Mouse (Mus musculus): ENCODE measurements around the gene Tmigd3. TPM values are rescaled to one million over a fixed set of nuclear protein-coding genes. Genes with fewer than 3 reads are reported as not detected.

Tmigd3 gene
- polyA plus RNA-seq, 1 experiment from 2014 or later, result not detected

DNA sequence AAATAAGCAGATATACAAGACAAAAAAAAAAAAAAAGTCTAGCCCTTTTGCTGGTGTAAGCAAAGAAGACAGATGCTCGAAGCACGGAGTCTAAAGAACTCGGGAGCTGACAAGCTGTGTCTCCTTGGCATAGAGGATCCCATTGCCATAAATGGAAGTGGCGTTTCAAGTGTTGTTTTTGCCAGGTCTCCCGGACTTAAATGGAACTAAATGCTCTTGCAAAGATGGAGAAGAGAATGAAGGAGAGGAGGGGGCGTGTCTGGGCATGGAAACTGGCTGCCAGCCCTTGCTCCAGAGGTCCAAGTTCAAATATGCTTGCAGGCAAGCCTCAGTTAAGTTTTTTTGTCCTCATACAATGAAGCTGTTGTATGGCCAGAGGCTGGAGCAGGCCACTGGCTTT, 1.3 kb downstream of the Tmigd3 start:
- H3K4me1 ChIP-seq (replicated peaks; ENCODE audit: control insufficient read depth, insufficient read depth, low read length), result peaks cover 9% of the 10 kb centered on the region

DNA sequence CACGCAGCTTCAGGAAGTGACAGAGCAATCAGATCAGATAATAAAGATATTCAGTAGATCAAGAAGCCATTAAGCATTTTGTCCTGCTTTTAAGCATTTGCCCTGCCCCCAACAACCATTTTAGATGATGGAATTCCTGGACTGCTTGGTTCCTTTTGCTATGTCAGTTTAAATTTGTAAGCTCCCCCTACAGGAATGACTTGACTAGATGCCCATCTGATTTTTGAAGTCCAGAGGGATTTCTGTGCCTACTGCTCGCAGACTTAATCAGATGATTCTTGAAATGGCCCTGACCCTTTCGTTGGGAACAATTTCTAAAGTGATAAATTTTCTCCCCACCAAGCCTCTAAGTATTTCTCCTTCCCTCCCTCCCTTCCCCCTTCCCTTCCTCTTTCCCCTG, 1.9 kb downstream of the Tmigd3 start:
- H3K9ac ChIP-seq (replicated peaks; ENCODE audit: low read depth, low read length), result no peak overlapping the region
- H3K27me3 ChIP-seq (replicated peaks; ENCODE audit: control insufficient read depth, insufficient read depth, low read length), result no peaks in the 10 kb centered on the region
- 67% methylated on average over 3 of the region's 3 CpGs for WGBS
- no peak overlapping the region for H3K4me2 ChIP-seq (ENCODE audit: low read length)
- H3K4me3 ChIP-seq (replicated peaks; ENCODE audit: low read length), result no peak overlapping the region
- H3K36me3 ChIP-seq (ENCODE audit: control insufficient read depth, insufficient read depth), result no peaks in the 10 kb centered on the region
- peak overlapping the region; percentile 33; the same call in 1 of the 2 replicates for H3K27ac ChIP-seq (ENCODE audit: low read length)
- no peaks in the 10 kb centered on the region for H3K9me3 ChIP-seq (ENCODE audit: control insufficient read depth, low read length)
- no peak for ATAC-seq
- H3K4me1 ChIP-seq (replicated peaks; ENCODE audit: control insufficient read depth, insufficient read depth, low read length), result peaks cover 9% of the 10 kb centered on the region

More for the DNA sequence above, 1.3 kb downstream of the Tmigd3 start:
- ATAC-seq, result peak; percentile 71; the same call in 1 of the 2 replicates
- WGBS, result 25% methylated on average over 6 of the region's 6 CpGs
- Histone ChIP-seq H3K27ac (ENCODE audit: low read length) (peak overlapping the region; percentile 33; the same call in 1 of the 2 replicates), H3K9ac (replicated peaks; ENCODE audit: low read depth, low read length) (no peak overlapping the region), H3K36me3 (ENCODE audit: control insufficient read depth, insufficient read depth) (no peaks in the 10 kb centered on the region), H3K4me2 (ENCODE audit: low read length) (peak overlapping the region; percentile 23; the same call in 1 of the 2 replicates), H3K4me3 (replicated peaks; ENCODE audit: low read length) (no peak overlapping the region), H3K27me3 (replicated peaks; ENCODE audit: control insufficient read depth, insufficient read depth, low read length) (no peaks in the 10 kb centered on the region), H3K9me3 (ENCODE audit: control insufficient read depth, low read length) (no peaks in the 10 kb centered on the region)

DNA sequence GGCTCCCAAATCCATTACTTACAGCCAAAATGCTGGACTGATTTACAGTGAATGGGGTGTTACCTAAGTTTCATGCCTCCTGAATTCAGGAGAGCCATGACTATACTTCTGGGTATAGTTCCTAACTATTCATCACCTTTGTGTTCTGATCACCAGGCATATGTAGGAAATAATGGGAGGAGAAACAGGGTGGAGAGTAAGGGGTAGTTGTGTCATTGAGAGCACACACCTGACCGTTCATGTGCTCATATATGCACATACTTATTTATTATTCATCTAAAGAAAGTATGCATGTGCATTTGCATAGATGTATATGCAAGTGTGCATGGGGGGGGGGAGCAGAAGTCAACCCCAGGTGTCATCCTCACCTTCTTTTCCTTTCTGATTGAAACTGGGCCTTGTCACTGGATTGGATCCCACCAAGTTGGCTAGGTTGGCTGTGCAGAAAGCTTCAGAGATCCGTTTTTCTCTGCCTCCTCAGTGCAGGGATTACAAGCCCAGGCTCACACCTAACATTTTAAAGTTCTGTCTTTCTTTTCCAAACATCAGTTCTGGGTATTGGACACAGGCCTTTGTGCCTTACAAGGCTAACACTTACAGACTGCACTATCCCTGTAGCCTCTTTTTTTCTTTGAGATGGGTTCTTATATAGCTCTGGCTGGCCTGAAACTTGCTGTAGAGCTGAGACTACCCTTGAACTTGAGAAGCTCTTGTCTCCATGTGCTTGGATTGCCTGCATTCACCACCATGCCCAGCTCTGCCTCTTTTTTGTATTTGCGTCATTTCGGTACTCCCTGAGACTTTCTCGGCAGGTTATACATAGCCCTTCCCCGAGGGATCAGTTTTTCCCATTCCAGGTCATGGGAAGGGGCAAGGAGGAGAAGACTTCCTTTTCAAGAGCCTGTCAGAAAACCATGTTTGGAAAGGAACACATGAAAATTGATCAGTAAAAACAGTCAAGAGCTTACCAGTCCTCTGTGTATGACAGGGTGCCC, 3.0 kb downstream of the Tmigd3 start:
- H3K4me1 ChIP-seq (replicated peaks; ENCODE audit: control insufficient read depth, insufficient read depth, low read length), result peaks cover 9% of the 10 kb centered on the region
- H3K9ac ChIP-seq (replicated peaks; ENCODE audit: low read depth, low read length), result no peak overlapping the region
- ATAC-seq, result no peak
- H3K36me3 ChIP-seq (ENCODE audit: control insufficient read depth, insufficient read depth), result no peaks in the 10 kb centered on the region
- H3K27me3 ChIP-seq (replicated peaks; ENCODE audit: control insufficient read depth, insufficient read depth, low read length), result no peaks in the 10 kb centered on the region
- no peak overlapping the region for H3K4me3 ChIP-seq (replicated peaks; ENCODE audit: low read length)
- no peak overlapping the region for H3K4me2 ChIP-seq (ENCODE audit: low read length)
- WGBS, result 84% methylated on average over 6 of the region's 6 CpGs
- no peaks in the 10 kb centered on the region for H3K9me3 ChIP-seq (ENCODE audit: control insufficient read depth, low read length)
- no peak overlapping the region for H3K27ac ChIP-seq (ENCODE audit: low read length)

GRCm38 (mm10) chr3:105876022-105876421, 5.3 kb downstream of the Tmigd3 start:
- 86% methylated on average over 5 of the region's 5 CpGs for WGBS
- no peak for ATAC-seq
- peaks cover 9% of the 10 kb centered on the region for H3K4me1 ChIP-seq (replicated peaks; ENCODE audit: control insufficient read depth, insufficient read depth, low read length)
- no peak overlapping the region for H3K4me2 ChIP-seq (ENCODE audit: low read length)
- H3K9ac ChIP-seq (replicated peaks; ENCODE audit: low read depth, low read length), result no peak overlapping the region
- H3K27me3 ChIP-seq (replicated peaks; ENCODE audit: control insufficient read depth, insufficient read depth, low read length), result no peaks in the 10 kb centered on the region
- H3K36me3 ChIP-seq (ENCODE audit: control insufficient read depth, insufficient read depth), result no peaks in the 10 kb centered on the region
- no peak overlapping the region for H3K27ac ChIP-seq (ENCODE audit: low read length)
- H3K9me3 ChIP-seq (ENCODE audit: control insufficient read depth, low read length), result no peaks in the 10 kb centered on the region
- no peak overlapping the region for H3K4me3 ChIP-seq (replicated peaks; ENCODE audit: low read length)

DNA sequence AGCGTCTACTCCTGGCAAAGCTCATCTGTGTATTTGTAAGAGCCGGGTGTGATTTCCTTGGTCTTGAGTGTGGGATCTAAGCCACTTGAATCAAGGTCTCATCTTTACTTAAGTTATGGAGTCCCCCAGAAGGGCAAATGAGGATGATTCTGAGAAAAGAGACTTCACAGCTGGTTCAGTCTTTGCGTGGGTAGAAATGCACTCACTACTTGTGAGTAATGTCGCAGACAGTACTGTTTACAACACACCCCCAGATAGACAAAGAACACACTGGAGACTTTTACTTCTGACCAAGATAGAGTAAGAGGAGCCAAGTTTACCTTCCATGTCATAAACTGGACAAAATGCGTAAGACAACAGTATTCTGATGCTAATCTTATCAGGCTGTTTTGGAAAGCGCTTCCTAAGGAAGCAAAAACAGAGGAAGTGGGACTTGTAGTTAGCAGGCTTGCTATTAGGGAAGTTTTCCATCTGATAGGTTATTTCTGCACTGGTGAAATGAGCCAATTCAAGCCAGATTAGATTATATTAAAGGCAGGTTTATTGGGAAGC, 6.6 kb downstream of the Tmigd3 start:
- ATAC-seq, result no peak
- Histone ChIP-seq H3K9me3 (ENCODE audit: control insufficient read depth, low read length) (no peaks in the 10 kb centered on the region), H3K27ac (ENCODE audit: low read length) (no peak overlapping the region), H3K27me3 (replicated peaks; ENCODE audit: control insufficient read depth, insufficient read depth, low read length) (no peaks in the 10 kb centered on the region), H3K36me3 (ENCODE audit: control insufficient read depth, insufficient read depth) (no peaks in the 10 kb centered on the region), H3K9ac (replicated peaks; ENCODE audit: low read depth, low read length) (no peak overlapping the region), H3K4me3 (replicated peaks; ENCODE audit: low read length) (no peak overlapping the region), H3K4me2 (ENCODE audit: low read length) (no peak overlapping the region), H3K4me1 (replicated peaks; ENCODE audit: control insufficient read depth, insufficient read depth, low read length) (peaks cover 2% of the 10 kb centered on the region)
- 93% methylated on average over 6 of the region's 6 CpGs for WGBS

DNA sequence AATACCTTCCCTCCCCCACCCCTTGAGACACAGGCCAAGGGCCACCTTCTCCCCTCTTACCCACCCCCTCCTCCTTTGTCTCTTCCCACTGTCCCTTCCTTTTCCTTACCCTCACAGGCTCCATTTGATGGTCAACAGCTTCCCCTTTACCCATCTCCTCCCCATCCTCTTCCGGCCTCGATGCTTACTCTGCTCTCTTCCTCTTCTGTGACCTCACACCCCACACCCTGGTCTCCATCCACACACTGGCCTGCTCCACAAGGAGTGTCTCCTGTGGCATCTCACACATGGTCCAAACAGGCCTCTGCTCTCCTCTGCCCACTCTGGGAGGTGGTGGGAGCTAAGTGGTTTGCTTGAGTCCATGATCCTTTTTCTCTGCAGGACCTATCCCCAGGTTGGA, 7.2 kb downstream of the Tmigd3 start:
- no peaks in the 10 kb centered on the region for H3K27me3 ChIP-seq (replicated peaks; ENCODE audit: control insufficient read depth, insufficient read depth, low read length)
- H3K4me2 ChIP-seq (ENCODE audit: low read length), result no peak overlapping the region
- H3K9me3 ChIP-seq (ENCODE audit: control insufficient read depth, low read length), result no peaks in the 10 kb centered on the region
- H3K27ac ChIP-seq (ENCODE audit: low read length), result no peak overlapping the region
- WGBS, result 85% methylated on average over 2 of the region's 2 CpGs
- no peak overlapping the region for H3K4me3 ChIP-seq (replicated peaks; ENCODE audit: low read length)
- no peaks in the 10 kb centered on the region for H3K36me3 ChIP-seq (ENCODE audit: control insufficient read depth, insufficient read depth)
- H3K9ac ChIP-seq (replicated peaks; ENCODE audit: low read depth, low read length), result no peak overlapping the region
- ATAC-seq, result no peak
- H3K4me1 ChIP-seq (replicated peaks; ENCODE audit: control insufficient read depth, insufficient read depth, low read length), result no peaks in the 10 kb centered on the region

DNA sequence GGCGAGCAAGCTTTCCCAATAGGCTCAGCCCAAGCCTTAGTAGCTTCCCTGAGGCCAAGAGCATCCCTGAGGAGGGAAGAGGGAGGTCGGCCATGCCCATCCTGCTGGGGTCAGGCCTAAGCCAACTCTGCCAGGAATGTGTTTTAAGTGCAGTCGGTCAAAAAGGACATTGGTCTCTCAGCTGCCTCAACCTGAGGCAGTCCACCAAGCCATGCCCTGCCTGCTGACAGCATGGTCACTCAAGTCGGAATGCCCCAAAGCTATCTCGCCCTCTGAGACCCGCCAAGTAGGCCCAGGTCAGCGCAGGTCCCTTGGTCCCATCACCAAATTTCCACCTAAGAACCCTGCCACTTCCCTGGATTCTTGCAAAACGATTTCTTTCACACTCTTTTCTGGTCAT, 8.0 kb downstream of the Tmigd3 start:
- no peak overlapping the region for H3K4me3 ChIP-seq (replicated peaks; ENCODE audit: low read length)
- WGBS, result 86% methylated on average over 8 of the region's 8 CpGs
- no peak overlapping the region for H3K27ac ChIP-seq (ENCODE audit: low read length)
- H3K36me3 ChIP-seq (ENCODE audit: control insufficient read depth, insufficient read depth), result no peaks in the 10 kb centered on the region
- H3K27me3 ChIP-seq (replicated peaks; ENCODE audit: control insufficient read depth, insufficient read depth, low read length), result no peaks in the 10 kb centered on the region
- ATAC-seq, result no peak
- no peaks in the 10 kb centered on the region for H3K4me1 ChIP-seq (replicated peaks; ENCODE audit: control insufficient read depth, insufficient read depth, low read length)
- no peaks in the 10 kb centered on the region for H3K9me3 ChIP-seq (ENCODE audit: control insufficient read depth, low read length)
- no peak overlapping the region for H3K4me2 ChIP-seq (ENCODE audit: low read length)
- H3K9ac ChIP-seq (replicated peaks; ENCODE audit: low read depth, low read length), result no peak overlapping the region

GRCm38 (mm10) chr3:105880419-105880818, 9.7 kb downstream of the Tmigd3 start:
- Histone ChIP-seq H3K4me3 (replicated peaks; ENCODE audit: low read length) (no peak overlapping the region), H3K27me3 (replicated peaks; ENCODE audit: control insufficient read depth, insufficient read depth, low read length) (no peaks in the 10 kb centered on the region), H3K4me2 (ENCODE audit: low read length) (no peak overlapping the region), H3K36me3 (ENCODE audit: control insufficient read depth, insufficient read depth) (no peaks in the 10 kb centered on the region), H3K9me3 (ENCODE audit: control insufficient read depth, low read length) (no peaks in the 10 kb centered on the region), H3K27ac (ENCODE audit: low read length) (no peak overlapping the region), H3K9ac (replicated peaks; ENCODE audit: low read depth, low read length) (no peak overlapping the region), H3K4me1 (replicated peaks; ENCODE audit: control insufficient read depth, insufficient read depth, low read length) (no peaks in the 10 kb centered on the region)
- ATAC-seq, result no peak
- 43% methylated on average over 3 of the region's 3 CpGs for WGBS

- Histone ChIP-seq H3K4me1 (replicated peaks; ENCODE audit: control insufficient read depth, insufficient read depth, low read length) (no peaks in the 10 kb centered on the region), H3K9ac (replicated peaks; ENCODE audit: low read depth, low read length) (no peak overlapping the region), H3K4me3 (replicated peaks; ENCODE audit: low read length) (no peak overlapping the region), H3K9me3 (ENCODE audit: control insufficient read depth, low read length) (no peaks in the 10 kb centered on the region), H3K4me2 (ENCODE audit: low read length) (no peak overlapping the region), H3K27me3 (replicated peaks; ENCODE audit: control insufficient read depth, insufficient read depth, low read length) (no peaks in the 10 kb centered on the region), H3K27ac (ENCODE audit: low read length) (no peak overlapping the region), H3K36me3 (ENCODE audit: control insufficient read depth, insufficient read depth) (no peaks in the 10 kb centered on the region)
- ATAC-seq, result no peak
- WGBS, result 92% methylated on average over 7 of the region's 7 CpGs
Measured at GRCm38 (mm10) chr3:105882105-105882504, 11.4 kb downstream of the Tmigd3 start.

All from forebrain, embryonic 16.5 days (tissue).